Comparison of ENCODE assay signal across 27 mouse cellular contexts in genomic region chr10:117626840-117627615, GRCm38 (mm10).
"Had no signal": no experiment of that assay in that cellular context is flagged by ENCODE, and none has a peak within 500 bp of the region (broad histone marks: within the 10 kb centered on the region; RNA-seq: fewer than 3 reads in every experiment).

No protein-coding gene starts in this region.

- H3K27ac ChIP-seq: gastrocnemius, adult 2 months; heart, adult 2 months; heart, embryonic 13.5 days; heart, embryonic 15.5 days; hindbrain, embryonic 13.5 days; hindbrain, embryonic 15.5 days; hindbrain, postnatal 0 days; kidney, embryonic 15.5 days; layer of hippocampus, adult 2 months; left cerebral cortex, adult 2 months; limb, embryonic 10.5 days; limb, embryonic 12.5 days had no signal

- H3K9me3 ChIP-seq: heart, embryonic 13.5 days; heart, embryonic 15.5 days; hindbrain, embryonic 13.5 days; hindbrain, embryonic 15.5 days; kidney, embryonic 15.5 days; limb, embryonic 10.5 days; limb, embryonic 12.5 days had no signal

- H3K4me2 ChIP-seq: heart, embryonic 11.5 days; heart, embryonic 13.5 days; heart, embryonic 15.5 days; hindbrain, embryonic 13.5 days; hindbrain, embryonic 15.5 days; liver, embryonic 11.5 days had no signal

- H3K4me3 ChIP-seq: gastrocnemius, adult 2 months; heart, adult 2 months; heart, embryonic 13.5 days; heart, embryonic 15.5 days; hindbrain, embryonic 13.5 days; hindbrain, embryonic 15.5 days; kidney, embryonic 15.5 days; layer of hippocampus, adult 2 months; left cerebral cortex, adult 2 months; limb, embryonic 10.5 days; limb, embryonic 12.5 days had no signal

- ATAC-seq: hindbrain, postnatal 0 days; intestine, embryonic 16.5 days had no signal

- H3K9ac ChIP-seq: heart, embryonic 13.5 days; heart, embryonic 15.5 days; hindbrain, embryonic 13.5 days; hindbrain, embryonic 15.5 days; kidney, embryonic 15.5 days; limb, embryonic 12.5 days had no signal

- DNase-seq: gastrocnemius, adult 2 months; gastrocnemius, postnatal 10 days; gastrocnemius, postnatal 25 days; heart, adult 11 months; heart, adult 2 months; heart, postnatal 14 days; heart, postnatal 36 days; kidney, adult 11 months; kidney, adult 2 months; kidney, adult 9 months; kidney, postnatal 10 days; kidney, postnatal 25 days; kidney, postnatal 4 days; liver had no signal

- H3K36me3 ChIP-seq: heart, embryonic 13.5 days; heart, embryonic 15.5 days; hindbrain, embryonic 13.5 days; hindbrain, embryonic 15.5 days; kidney, embryonic 15.5 days; limb, embryonic 10.5 days; limb, embryonic 12.5 days had no signal
